Mouse (Mus musculus) G1E (cell line): Measurements from ENCODE around the gene Tial1. TPM values are rescaled to one million over a fixed set of nuclear protein-coding genes. Genes with fewer than 3 reads are reported as not detected.

Experiments used
- ATAC-seq: 2 replicates; pipeline ENCODE4 v1.8.0; 2016; ENCODE audit warnings: mild to moderate bottlenecking; ENCODE audit not compliant: insufficient number of reproducible peaks, poor library complexity, low FRiP score, severe bottlenecking; ENCODE audit errors: extremely low read depth
- DNase-seq: peaks from one replicate; pipeline ENCODE4 v3.0.0; 2012; ENCODE audit warnings: low spot score
- H3K27me3 ChIP-seq: 2 replicates; pipeline ENCODE4 v1.6.1; 2012; ENCODE audit warnings: mild to moderate bottlenecking, low read length, inconsistent platforms; ENCODE audit not compliant: insufficient read depth
- H3K36me3 ChIP-seq: replicated peaks from 2 replicates; pipeline ENCODE3; 2012; ENCODE audit warnings: mild to moderate bottlenecking, inconsistent platforms
- H3K4me1 ChIP-seq: 2 replicates; pipeline ENCODE4 v1.6.1; 2012; ENCODE audit warnings: low read depth, low read length, inconsistent platforms, mixed read lengths; ENCODE audit not compliant: insufficient read depth
- H3K4me3 ChIP-seq: 2 replicates; pipeline ENCODE4 v1.5.1; 2012; ENCODE audit warnings: low read depth, mild to moderate bottlenecking, inconsistent platforms, low read length, moderate library complexity, mixed read lengths
- H3K9me3 ChIP-seq: replicated peaks from 2 replicates; pipeline ENCODE4 v1.6.1; 2012; ENCODE audit warnings: inconsistent platforms
- CTCF ChIP-seq: IDR thresholded peaks from 2 replicates; pipeline ENCODE4 v1.5.1; 2012; ENCODE audit warnings: low read depth, low read length, inconsistent platforms, mixed read lengths
- GATA1 ChIP-seq: IDR thresholded peaks from 2 replicates; pipeline ENCODE4 v1.6.1; 2012; ENCODE audit warnings: borderline replicate concordance, low read length, inconsistent platforms, mixed read lengths
- GATA2 ChIP-seq: IDR thresholded peaks from 2 replicates; pipeline ENCODE4 v1.6.1; 2012; ENCODE audit warnings: low read depth, low read length, inconsistent platforms, borderline replicate concordance
- POLR2AphosphoS5 ChIP-seq: IDR thresholded peaks from 2 replicates; pipeline ENCODE4 v1.6.1; 2012; ENCODE audit warnings: low read depth, low read length, inconsistent platforms; ENCODE audit not compliant: insufficient replicate concordance
- TAL1 ChIP-seq: conservative IDR thresholded peaks from 2 replicates; pipeline ENCODE4 v1.6.1; 2012; ENCODE audit warnings: low read depth, low read length, inconsistent platforms, mixed read lengths
- polyA plus RNA-seq: library from polyadenylated mRNA; stranded (reverse); fragments of >175 nt; gene quantifications from 2 replicates; pipeline ENCODE4 v1.2.3, GENCODE M21; 2012
- total RNA-seq, 2 experiments: library from RNA; stranded (forward) in 1 of 2; stranded (reverse) in 1 of 2; fragments of 200-1000 nt in 1 of 2; fragments of >200 nt in 1 of 2; fragmentation: Nextera tagmentation in 1 of 2; gene quantifications; 2 replicates each; pipeline ENCODE4 v1.2.3; 2014 to 2017

Tial1 gene
- total RNA-seq (2014; fragmentation: Nextera tagmentation): 139 and 151 TPM in 2 replicates
- 48.2 and 59.7 TPM in 2 replicates for total RNA-seq (2017)
- polyA plus RNA-seq: 51.5 and 70.7 TPM in 2 replicates

- Histone ChIP-seq H3K9me3 (no peaks in the 10 kb centered on the region), H3K36me3 (peaks cover 11% of the 10 kb centered on the region), H3K4me3 (peak within 1 kb of the TSS; percentile 93), H3K4me1 (peaks cover 40% of the 10 kb centered on the region), H3K27me3 (no peaks in the 10 kb centered on the region)
- ATAC-seq (peak; percentile 90), DNase-seq (peak; percentile 83)
- TF ChIP-seq CTCF (no peak), POLR2AphosphoS5 (no peak), GATA2 (no peak), GATA1 (no peak), TAL1 (no peak)
Observed at GRCm38 (mm10) chr7:128461285-128462215, at the start of gene Tial1. TSS of gene Tial1 (minus strand) at chr7:128461717.

GRCm38 (mm10) chr7:128504091-128504490 lies 42.6 kb upstream of the Tial1 start:
- H3K4me1 ChIP-seq: peaks cover 4% of the 10 kb centered on the region; the same call in 1 of the 2 replicates
- H3K9me3 ChIP-seq: no peaks in the 10 kb centered on the region
- H3K27me3 ChIP-seq: peaks cover 6% of the 10 kb centered on the region
- no peak for DNase-seq
- no peak overlapping the region for H3K4me3 ChIP-seq
- TF ChIP-seq GATA2: no peak
- TF ChIP-seq POLR2AphosphoS5: no peak
- no peak for TF ChIP-seq TAL1
- TF ChIP-seq GATA1: no peak
- no peak for TF ChIP-seq CTCF
- ATAC-seq: no peak
- no peaks in the 10 kb centered on the region for H3K36me3 ChIP-seq

- Histone ChIP-seq H3K4me1 (peaks cover 17% of the 10 kb centered on the region), H3K4me3 (no peak overlapping the region), H3K27me3 (no peaks in the 10 kb centered on the region), H3K9me3 (no peaks in the 10 kb centered on the region), H3K36me3 (no peaks in the 10 kb centered on the region)
- no peak for DNase-seq
- TF ChIP-seq CTCF (no peak), GATA1 (no peak), TAL1 (no peak), POLR2AphosphoS5 (no peak), GATA2 (no peak)
- no peak for ATAC-seq
Observed at GRCm38 (mm10) chr7:128499801-128500200, 38.3 kb upstream of the Tial1 start.

GRCm38 (mm10) chr7:128494546-128494945 lies 33.0 kb upstream of the Tial1 start:
- peak; percentile 45 for ATAC-seq
- H3K9me3 ChIP-seq: no peaks in the 10 kb centered on the region
- no peak for DNase-seq
- peaks cover 20% of the 10 kb centered on the region for H3K4me1 ChIP-seq
- no peaks in the 10 kb centered on the region for H3K36me3 ChIP-seq
- H3K4me3 ChIP-seq: no peak overlapping the region
- H3K27me3 ChIP-seq: no peaks in the 10 kb centered on the region
- TF ChIP-seq GATA2 (no peak), GATA1 (no peak), TAL1 (no peak), POLR2AphosphoS5 (no peak), CTCF (no peak)

- ATAC-seq (no peak), DNase-seq (no peak)
- H3K27me3 ChIP-seq: no peaks in the 10 kb centered on the region
- TF ChIP-seq TAL1 (no peak), CTCF (no peak), GATA1 (no peak), POLR2AphosphoS5 (no peak), GATA2 (no peak)
- H3K4me3 ChIP-seq: no peak overlapping the region
- H3K4me1 ChIP-seq: no peaks in the 10 kb centered on the region
- no peaks in the 10 kb centered on the region for H3K36me3 ChIP-seq
- H3K9me3 ChIP-seq: peaks cover 12% of the 10 kb centered on the region; the same call in 1 of the 2 replicates
Observed at GRCm38 (mm10) chr7:128488986-128489385, 27.5 kb upstream of the Tial1 start.

GRCm38 (mm10) chr7:128474322-128474721 lies 12.8 kb upstream of the Tial1 start:
- peaks cover 13% of the 10 kb centered on the region for H3K4me1 ChIP-seq
- no peaks in the 10 kb centered on the region for H3K36me3 ChIP-seq
- DNase-seq (peak; percentile 23), ATAC-seq (no peak)
- H3K4me3 ChIP-seq: no peak overlapping the region
- no peaks in the 10 kb centered on the region for H3K27me3 ChIP-seq
- peak; percentile 52 for TF ChIP-seq CTCF
- no peak for TF ChIP-seq GATA1
- no peak for TF ChIP-seq GATA2
- no peak for TF ChIP-seq POLR2AphosphoS5
- TF ChIP-seq TAL1: no peak
- no peaks in the 10 kb centered on the region for H3K9me3 ChIP-seq
